Mouse (Mus musculus) liver, embryonic 11.5 days (tissue): ENCODE results near the gene Cybb. TPM values are rescaled to one million over a fixed set of nuclear protein-coding genes. Genes with fewer than 3 reads are reported as not detected.

ENCODE experiments used
- ATAC-seq: fragments of 200-750 bp; cut with Nextera tagmentation; replicated peaks from 2 replicates; pipeline ENCODE4 v1.8.0; 2017; ENCODE audit warnings: moderate number of reproducible peaks, mild to moderate bottlenecking, moderate TSS enrichment, moderate library complexity; ENCODE audit not compliant: low FRiP score
- DNase-seq: peaks from one replicate; pipeline ENCODE4 v3.0.0-alpha.2; 2017; ENCODE audit warnings: low spot score
- H3K27ac ChIP-seq: fragments of 300-500 bp; sonication (generic); 2 replicates; pipeline ENCODE4 v1.5.1; 2014; ENCODE audit warnings: mild to moderate bottlenecking, low read depth, low read length, control low read depth
- H3K27me3 ChIP-seq: fragments of 300-500 bp; sonication (generic); replicated peaks from 2 replicates; pipeline ENCODE4 v1.6.1; 2014; ENCODE audit warnings: low read length, mixed read lengths; ENCODE audit not compliant: control insufficient read depth, insufficient read depth
- H3K36me3 ChIP-seq: fragments of 300-500 bp; sonication (generic); 2 replicates; pipeline ENCODE4 v1.6.1; 2014; ENCODE audit warnings: mild to moderate bottlenecking, low read length, moderate library complexity, mixed read lengths; ENCODE audit not compliant: control insufficient read depth, insufficient read depth
- H3K4me1 ChIP-seq: fragments of 300-500 bp; sonication (generic); replicated peaks from 2 replicates; pipeline ENCODE4 v1.6.1; 2014; ENCODE audit warnings: low read length, mixed read lengths; ENCODE audit not compliant: control insufficient read depth, insufficient read depth
- H3K4me2 ChIP-seq: fragments of 300-500 bp; sonication (generic); 2 replicates; pipeline ENCODE4 v1.6.1; 2014; ENCODE audit warnings: mild to moderate bottlenecking, control low read depth, moderate library complexity
- H3K4me3 ChIP-seq: fragments of 300-500 bp; sonication (generic); 2 replicates; pipeline ENCODE4 v1.5.1; 2014; ENCODE audit warnings: low read depth, low read length, control low read depth
- H3K9ac ChIP-seq: fragments of 300-500 bp; sonication (generic); 2 replicates; pipeline ENCODE4 v1.6.1; 2014; ENCODE audit warnings: low read depth, low read length, control low read depth
- H3K9me3 ChIP-seq: fragments of 300-500 bp; sonication (generic); 2 replicates; pipeline ENCODE4 v1.6.1; 2016; ENCODE audit warnings: low read length, inconsistent platforms, mixed read lengths; ENCODE audit not compliant: control insufficient read depth
- WGBS: fragments of 180-500 bp; shearing (Covaris S2); extraction: QIAGEN DNeasy Blood & Tissue Kit; methylation state at CpG from one replicate; pipeline ENCODE4 v1.1.7; 2014; 5-methylcytosine and 5-hydroxymethylcytosine counted together
- polyA plus RNA-seq: library from polyadenylated mRNA; unstranded; fragments of >200 nt; fragmentation: Nextera tagmentation; extraction: Ambion mirVana; gene quantifications from 2 replicates; pipeline ENCODE4 v1.2.1, GENCODE M21; 2014

Gene Cybb
- polyA plus RNA-seq, 1 experiment from 2014 or later: 3.1 TPM

DNA sequence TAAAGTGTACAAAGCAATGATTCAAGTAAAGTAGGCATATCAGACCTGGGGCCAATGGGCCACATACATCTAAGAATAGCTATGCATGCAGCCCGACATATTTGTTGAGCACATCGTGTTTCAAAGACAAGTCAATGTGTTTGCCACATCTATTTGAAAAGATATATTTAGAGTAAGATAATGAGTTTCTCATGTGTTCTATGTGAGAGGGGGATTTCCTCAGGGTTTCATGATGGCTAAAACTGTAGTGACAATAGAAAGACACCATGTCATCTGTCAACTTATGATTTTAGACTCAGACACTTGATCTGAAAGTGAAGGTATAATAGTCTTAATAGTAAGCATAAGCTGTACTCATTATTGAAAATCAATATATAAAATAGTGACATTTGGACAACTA, 48.3 kb downstream of the Cybb start:
- H3K4me2 ChIP-seq: no peak overlapping the region
- 83% methylated on average over 2 of the region's 2 CpGs for WGBS
- H3K9me3 ChIP-seq: no peaks in the 10 kb centered on the region
- DNase-seq (no peak), ATAC-seq (no peak)
- no peak overlapping the region for H3K4me3 ChIP-seq
- H3K27ac ChIP-seq: no peak overlapping the region
- no peaks in the 10 kb centered on the region for H3K4me1 ChIP-seq
- H3K27me3 ChIP-seq: no peaks in the 10 kb centered on the region
- H3K36me3 ChIP-seq: no peaks in the 10 kb centered on the region
- H3K9ac ChIP-seq: no peak overlapping the region

DNA sequence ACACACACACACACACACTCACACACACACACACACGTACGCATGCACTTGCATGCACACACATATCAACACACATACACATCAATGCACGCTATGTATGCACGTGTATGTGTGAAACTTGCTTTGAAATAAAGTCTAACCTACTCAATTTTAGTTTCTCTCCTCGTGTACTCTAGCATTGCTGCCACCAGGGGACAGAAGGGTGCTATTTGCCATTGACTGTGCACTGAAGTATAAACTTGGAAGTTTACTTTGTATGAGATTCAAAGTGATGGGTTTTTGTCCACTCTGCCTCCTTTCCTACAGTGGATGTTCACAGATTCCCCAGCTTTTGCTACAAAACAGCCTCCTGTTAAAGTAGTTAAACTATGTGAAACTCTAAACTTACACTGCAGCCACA, 73.7 kb downstream of the Cybb start:
- no peak overlapping the region for H3K27ac ChIP-seq
- no peak overlapping the region for H3K4me2 ChIP-seq
- no peaks in the 10 kb centered on the region for H3K27me3 ChIP-seq
- DNase-seq (no peak), ATAC-seq (no peak)
- 71% methylated on average over 5 of the region's 5 CpGs for WGBS
- no peaks in the 10 kb centered on the region for H3K9me3 ChIP-seq
- no peak overlapping the region for H3K4me3 ChIP-seq
- no peaks in the 10 kb centered on the region for H3K36me3 ChIP-seq
- H3K9ac ChIP-seq: no peak overlapping the region
- no peaks in the 10 kb centered on the region for H3K4me1 ChIP-seq

Other genes with a start within 250 kb of the Cybb start
- gene Gm14862, start 230.9 kb downstream of the Cybb start, polyA plus RNA-seq: 1.0 and 1.1 TPM in 2 replicates
- 27.7 and 31.5 TPM in 2 replicates for gene Xk, start 215.0 kb downstream of the Cybb start, polyA plus RNA-seq
- gene H2al1m, start 204.0 kb downstream of the Cybb start, polyA plus RNA-seq: 1.3 and 1.5 TPM in 2 replicates
- gene H2al1k, start 137.1 kb downstream of the Cybb start, polyA plus RNA-seq: not detected in 2 replicates
- not detected in 2 replicates for gene H2al1o, start 84.6 kb upstream of the Cybb start, polyA plus RNA-seq
- gene Dynlt3, start 175.2 kb upstream of the Cybb start, polyA plus RNA-seq: 40.3 and 42.6 TPM in 2 replicates